ENCODE assay signal across 7 mouse cellular contexts in genomic region chr11:57929506-57929905, GRCm38 (mm10).
DNase-seq lines count a peak whose midpoint lies in the region; ATAC-seq lines count a peak whose summit lies in the region.

No protein-coding gene starts in this region.

- H3K36me3 ChIP-seq in lung, embryonic 16.5 days (ENCODE audit: control insufficient read depth, insufficient read depth, low read length): no peaks in the 10 kb centered on the region
- no peaks in the 10 kb centered on the region for H3K36me3 ChIP-seq in forebrain, embryonic 12.5 days (replicated peaks)
- no peaks in the 10 kb centered on the region for H3K36me3 ChIP-seq in limb, embryonic 10.5 days
- no peaks in the 10 kb centered on the region for H3K36me3 ChIP-seq in stomach, embryonic 16.5 days (ENCODE audit: control insufficient read depth, insufficient read depth, low read length)

- no peak for DNase-seq in lung, postnatal 36 days
- DNase-seq in limb, embryonic 10.5 days (ENCODE audit: low spot score): peak; percentile 69
- DNase-seq in c-Kit-positive CD71-positive TER-119-positive erythroid progenitor cells, embryonic 14.5 days (ENCODE audit: low spot score): no peak
- DNase-seq in frontal cortex, postnatal 10 days (ENCODE audit: low spot score in 2 of 2): no peak

- peaks cover 3% of the 10 kb centered on the region; the same call in 1 of the 2 replicates for H3K27me3 ChIP-seq in lung, embryonic 16.5 days (ENCODE audit: control insufficient read depth, insufficient read depth, low read depth, low read length)
- peaks cover 21% of the 10 kb centered on the region for H3K27me3 ChIP-seq in forebrain, embryonic 12.5 days
- peaks cover 41% of the 10 kb centered on the region for H3K27me3 ChIP-seq in limb, embryonic 10.5 days (ENCODE audit: low read depth, poor library complexity, severe bottlenecking)
- peaks cover 2% of the 10 kb centered on the region; the same call in 1 of the 2 replicates for H3K27me3 ChIP-seq in stomach, embryonic 16.5 days (ENCODE audit: control insufficient read depth, insufficient read depth, low read length)

- H3K9ac ChIP-seq in lung, embryonic 16.5 days (ENCODE audit: low read length): 0 out of 2 replicates have a peak overlapping the region, but pooled peaks have one; percentile 28
- H3K9ac ChIP-seq in forebrain, embryonic 12.5 days: no peak overlapping the region
- H3K9ac ChIP-seq in stomach, embryonic 16.5 days (ENCODE audit: low read length): peak overlapping the region; percentile 50

- 4% methylated on average over 18 of the region's 18 CpGs for WGBS in lung, embryonic 16.5 days
- 10% methylated on average over 18 of the region's 18 CpGs for WGBS in forebrain, embryonic 12.5 days
- 2% methylated on average over 18 of the region's 18 CpGs for WGBS in limb, embryonic 10.5 days
- 5% methylated on average over 18 of the region's 18 CpGs for WGBS in stomach, embryonic 16.5 days

- peak overlapping the region; percentile 37 for H3K4me2 ChIP-seq in lung, embryonic 16.5 days (ENCODE audit: low read depth, low read length)
- peak overlapping the region; percentile 9; the same call in 1 of the 2 replicates for H3K4me2 ChIP-seq in forebrain, embryonic 12.5 days
- peak overlapping the region; percentile 37 for H3K4me2 ChIP-seq in stomach, embryonic 16.5 days (ENCODE audit: low read depth, low read length)

- H3K27ac ChIP-seq in lung, embryonic 16.5 days (ENCODE audit: low read length): no peak overlapping the region
- H3K27ac ChIP-seq in forebrain, embryonic 12.5 days: no peak overlapping the region
- H3K27ac ChIP-seq in limb, embryonic 10.5 days: peak overlapping the region; percentile 22; the same call in 1 of the 2 replicates
- H3K27ac ChIP-seq in stomach, embryonic 16.5 days (ENCODE audit: low read length): no peak overlapping the region

- H3K9me3 ChIP-seq in lung, embryonic 16.5 days (ENCODE audit: control insufficient read depth, low read length): no peaks in the 10 kb centered on the region
- no peaks in the 10 kb centered on the region for H3K9me3 ChIP-seq in forebrain, embryonic 12.5 days
- no peaks in the 10 kb centered on the region for H3K9me3 ChIP-seq in limb, embryonic 10.5 days (replicated peaks)
- H3K9me3 ChIP-seq in stomach, embryonic 16.5 days (replicated peaks; ENCODE audit: control insufficient read depth, low read length): no peaks in the 10 kb centered on the region

- peaks cover 7% of the 10 kb centered on the region; the same call in 1 of the 2 replicates for H3K4me1 ChIP-seq in lung, embryonic 16.5 days (replicated peaks; ENCODE audit: control insufficient read depth, insufficient read depth, low read length)
- peaks cover 11% of the 10 kb centered on the region for H3K4me1 ChIP-seq in forebrain, embryonic 12.5 days
- H3K4me1 ChIP-seq in limb, embryonic 10.5 days: peaks cover 19% of the 10 kb centered on the region
- peaks cover 10% of the 10 kb centered on the region for H3K4me1 ChIP-seq in stomach, embryonic 16.5 days (ENCODE audit: control insufficient read depth, insufficient read depth, low read length)

- peak overlapping the region; percentile 5; the same call in 1 of the 2 replicates for H3K4me3 ChIP-seq in lung, embryonic 16.5 days (ENCODE audit: low read length)
- no peak overlapping the region for H3K4me3 ChIP-seq in forebrain, embryonic 12.5 days (replicated peaks)
- H3K4me3 ChIP-seq in limb, embryonic 10.5 days: peak overlapping the region; percentile 31
- H3K4me3 ChIP-seq in stomach, embryonic 16.5 days (replicated peaks; ENCODE audit: low read length): no peak overlapping the region; the same call in 1 of the 2 replicates

- peak; percentile 38; the same call in 1 of the 2 replicates for ATAC-seq in lung, embryonic 16.5 days (ENCODE audit: low read depth)
- no peak for ATAC-seq in forebrain, embryonic 12.5 days (ENCODE audit: low FRiP score)
- peak; percentile 62; the same call in 1 of the 2 replicates for ATAC-seq in stomach, embryonic 16.5 days (ENCODE audit: insufficient read depth, low FRiP score)

Comparison
In these comparisons a context has a peak if more than half of its experiments do, and no peak if none do; other contexts are left out.
1. H3K4me3 ChIP-seq: peak in lung, embryonic 16.5 days (single experiment) and limb, embryonic 10.5 days (single experiment); none in forebrain, embryonic 12.5 days (single experiment) and stomach, embryonic 16.5 days (single experiment).
2. Peak in every context shown above with its lines, with median percentiles within 50 percentile points of each other: H3K4me2 ChIP-seq.